Mouse (Mus musculus) C2C12 (cell line): ENCODE data around the gene Fscn3. TPM values are rescaled to one million over a fixed set of nuclear protein-coding genes. Genes with fewer than 3 reads are reported as not detected.

Experiments used
- H3K27me3 ChIP-seq: one replicate; pipeline ENCODE4 v1.6.1; 2011; ENCODE audit not compliant: control insufficient read depth, insufficient read depth, insufficient read length
- H3K36me3 ChIP-seq: one replicate; pipeline ENCODE4 v1.6.1; 2011; ENCODE audit not compliant: control insufficient read depth, insufficient read depth
- H3K4me3 ChIP-seq: one replicate; pipeline ENCODE4 v1.5.1; 2011; ENCODE audit warnings: mild to moderate bottlenecking, control low read depth; ENCODE audit not compliant: poor library complexity, insufficient read depth, severe bottlenecking
- H3K79me2 ChIP-seq: one replicate; pipeline ENCODE4 v1.6.1; 2011; ENCODE audit not compliant: control insufficient read depth, insufficient read depth
- H3K79me3 ChIP-seq: one replicate; pipeline ENCODE4 v1.6.1; 2011; ENCODE audit warnings: low read depth, control low read depth
- H3ac ChIP-seq: one replicate; pipeline ENCODE3; 2011; ENCODE audit warnings: low read depth; ENCODE audit not compliant: control insufficient read depth, insufficient read length
- CEBPB ChIP-seq: IDR thresholded peaks from one replicate; pipeline ENCODE4 v1.6.1; 2011; ENCODE audit warnings: low read depth, mild to moderate bottlenecking, control low read depth, moderate library complexity
- CTCF ChIP-seq: IDR thresholded peaks from one replicate; pipeline ENCODE4 v1.5.1; 2011; ENCODE audit not compliant: control insufficient read depth, insufficient read depth, insufficient read length
- FOSL1 ChIP-seq: IDR thresholded peaks from one replicate; pipeline ENCODE4 v1.8.0; 2011; ENCODE audit warnings: mild to moderate bottlenecking, low read length; ENCODE audit not compliant: poor library complexity, insufficient read depth, severe bottlenecking
- MAX ChIP-seq: IDR thresholded peaks from one replicate; pipeline ENCODE4 v1.6.1; 2011; ENCODE audit warnings: mild to moderate bottlenecking, control low read depth
- MYOD1 ChIP-seq: IDR thresholded peaks from one replicate; pipeline ENCODE4 v1.6.1; 2011; ENCODE audit warnings: low read depth; ENCODE audit not compliant: control insufficient read depth, insufficient read length
- MYOG ChIP-seq: IDR thresholded peaks from one replicate; pipeline ENCODE4 v1.6.1; 2011; ENCODE audit not compliant: control insufficient read depth, insufficient read length; ENCODE audit errors: extremely low read depth
- USF1 ChIP-seq: IDR thresholded peaks from one replicate; pipeline ENCODE4 v1.6.1; 2011; ENCODE audit warnings: low read depth, mild to moderate bottlenecking, control low read depth, moderate library complexity
- polyA plus RNA-seq: library from polyadenylated mRNA; unstranded; fragments of >200 nt; fragmentation: generic; extraction: Trizol; gene quantifications from one replicate; pipeline ENCODE4 v1.2.1, GENCODE M21; 2012; ENCODE audit warnings: missing spikeins

Gene Fscn3
- polyA plus RNA-seq, 1 experiment = not detected

- Histone ChIP-seq H3K36me3 (peaks cover 49% of the 10 kb centered on the region), H3K4me3 (no peak overlapping the region), H3K79me3 (peaks cover 73% of the 10 kb centered on the region), H3K79me2 (peaks cover 77% of the 10 kb centered on the region), H3ac (no peak overlapping the region), H3K27me3 (no peaks in the 10 kb centered on the region)
- TF ChIP-seq USF1 (peak; percentile 55), MAX (no peak), FOSL1 (no peak), MYOG (no peak), CEBPB (peak; percentile 54)
Observed at GRCm38 (mm10) chr6:28482711-28483315, 55.2 kb downstream of the Fscn3 start.

- TF ChIP-seq MYOD1 (no peak), MAX (no peak), USF1 (no peak), CEBPB (no peak), MYOG (no peak)
- Histone ChIP-seq H3ac (no peak overlapping the region), H3K36me3 (peaks cover 78% of the 10 kb centered on the region), H3K27me3 (no peaks in the 10 kb centered on the region), H3K79me3 (peaks cover 96% of the 10 kb centered on the region), H3K4me3 (no peak overlapping the region), H3K79me2 (peaks cover 100% of the 10 kb centered on the region)
Observed at GRCm38 (mm10) chr6:28486008-28486407, 58.4 kb downstream of the Fscn3 start.

GRCm38 (mm10) chr6:28486471-28486870 is 58.9 kb downstream of the Fscn3 start:
- Histone ChIP-seq H3ac (no peak overlapping the region), H3K79me2 (peaks cover 100% of the 10 kb centered on the region), H3K36me3 (peaks cover 77% of the 10 kb centered on the region), H3K79me3 (peaks cover 96% of the 10 kb centered on the region), H3K4me3 (no peak overlapping the region), H3K27me3 (no peaks in the 10 kb centered on the region)
- TF ChIP-seq FOSL1 (no peak), CEBPB (no peak), MAX (no peak), USF1 (no peak), CTCF (no peak), MYOD1 (no peak)

DNA sequence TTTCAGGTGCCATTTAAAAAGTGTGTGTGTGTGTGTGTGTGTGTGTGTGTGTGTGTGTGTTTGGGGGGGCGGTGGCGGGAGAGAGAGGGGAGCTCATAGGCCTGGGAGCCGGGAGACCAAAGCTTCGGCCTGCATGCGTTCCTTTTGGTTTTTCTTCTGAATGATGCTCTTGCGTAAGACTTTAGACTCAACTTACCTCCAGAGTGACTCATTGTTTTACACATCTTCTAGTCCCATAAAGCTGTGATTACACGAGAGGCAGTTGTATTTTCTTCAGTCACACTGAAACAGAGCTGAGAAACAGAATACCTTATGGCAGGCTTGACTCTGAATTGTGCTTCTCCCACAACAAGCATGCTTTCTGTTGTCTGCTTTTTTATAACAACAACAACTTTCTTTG is 59.3 kb downstream of the Fscn3 start:
- TF ChIP-seq MAX (no peak), MYOD1 (no peak), MYOG (no peak), CEBPB (peak; percentile 87), FOSL1 (no peak), CTCF (no peak), USF1 (no peak)
- Histone ChIP-seq H3K4me3 (no peak overlapping the region), H3K27me3 (no peaks in the 10 kb centered on the region), H3K79me2 (peaks cover 100% of the 10 kb centered on the region), H3ac (no peak overlapping the region), H3K79me3 (peaks cover 96% of the 10 kb centered on the region), H3K36me3 (peaks cover 74% of the 10 kb centered on the region)

Other genes with a start within 250 kb of the Fscn3 start
- 2.5 TPM for gene Zfp800, start 29.8 kb upstream of the Fscn3 start, polyA plus RNA-seq
- gene Arf5, start 4.2 kb upstream of the Fscn3 start, polyA plus RNA-seq = 203 TPM
- 4.7 TPM for gene Gcc1, start 601 bp downstream of the Fscn3 start, polyA plus RNA-seq
- gene Pax4, start 21.6 kb downstream of the Fscn3 start, polyA plus RNA-seq = not detected
- 155 TPM for gene Snd1, start 47.4 kb downstream of the Fscn3 start, polyA plus RNA-seq